Mouse (Mus musculus) embryo, embryonic 9.5 days (tissue): ENCODE data around the gene Dusp3.

Experiments
- DNase-seq: peaks from one replicate; pipeline ENCODE4 v3.0.0-alpha.2; 2017; ENCODE audit errors: extremely low spot score

Gene Dusp3

DNA sequence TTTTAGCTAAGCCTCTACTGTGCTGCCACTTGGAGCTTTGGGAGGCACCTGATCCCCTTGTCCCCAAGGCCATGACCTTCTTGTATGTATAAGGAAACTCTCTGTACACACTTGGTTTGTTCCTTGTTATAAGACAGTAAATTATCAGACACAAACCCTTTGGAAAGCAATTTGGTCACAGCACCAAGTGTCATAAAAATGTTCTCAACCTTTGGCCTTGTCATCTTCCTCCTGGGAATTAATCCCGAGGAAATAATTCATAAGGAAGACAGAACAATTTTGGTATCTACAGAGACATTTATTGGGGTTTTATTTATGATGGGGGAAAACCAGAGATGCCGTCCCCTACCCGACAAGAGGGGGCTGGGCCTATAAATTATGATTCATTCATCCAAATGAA is 51.1 kb downstream of the Dusp3 start:
- no peak for DNase-seq

DNA sequence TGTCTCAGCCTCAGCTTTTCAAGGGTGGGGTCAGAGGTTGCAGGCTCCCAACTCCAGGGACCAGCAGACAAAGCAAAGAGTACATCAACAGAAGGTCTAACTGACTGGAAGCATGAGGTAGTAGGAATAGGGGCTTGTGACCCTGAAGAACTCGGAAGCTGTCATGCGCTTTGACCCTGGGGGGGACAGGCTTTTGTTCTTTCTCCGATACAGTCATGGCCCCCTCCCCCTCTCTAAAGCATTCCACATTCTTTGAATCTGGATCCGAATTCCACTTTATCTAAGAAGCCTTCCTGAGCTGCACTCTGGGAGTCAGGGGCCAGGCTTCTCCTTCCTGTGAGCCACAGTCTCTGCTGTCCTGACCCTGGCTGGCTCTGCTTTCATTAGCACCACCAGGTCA is 54.8 kb downstream of the Dusp3 start:
- DNase-seq, result no peak

- peak; percentile 56 for DNase-seq
Measured at GRCm38 (mm10) chr11:101928030-101928762, 58.6 kb downstream of the Dusp3 start.

GRCm38 (mm10) chr11:101926951-101927589 is 59.7 kb downstream of the Dusp3 start:
- no peak for DNase-seq

- DNase-seq, result no peak
Measured at GRCm38 (mm10) chr11:101925636-101926035, 61.2 kb downstream of the Dusp3 start.

DNA sequence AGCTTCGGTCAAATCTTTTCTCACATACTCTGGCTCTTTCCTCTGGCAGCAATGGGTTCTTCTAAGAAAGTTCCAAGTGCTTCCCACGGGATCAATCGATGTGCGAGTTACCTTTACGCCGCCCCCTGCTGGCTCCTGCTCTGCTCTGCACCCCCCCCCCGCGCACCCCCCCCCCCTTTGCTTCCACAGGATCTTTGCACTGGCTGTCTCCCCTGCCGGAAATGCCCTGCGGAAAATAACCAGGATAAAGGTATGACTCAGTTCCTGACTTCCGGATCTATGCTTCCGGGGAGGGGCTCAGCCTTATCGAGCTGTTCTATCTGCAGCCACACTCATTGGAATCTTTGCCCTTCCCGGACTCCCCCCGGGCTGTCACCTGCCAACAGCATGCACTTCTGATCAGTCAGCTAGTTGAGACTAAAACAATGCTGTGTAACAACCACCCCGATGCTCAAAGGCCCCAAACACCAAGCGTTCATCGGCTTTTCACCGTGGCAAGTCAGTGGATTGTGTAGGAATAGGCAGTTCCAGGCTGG is 62.3 kb downstream of the Dusp3 start:
- no peak for DNase-seq

DNA sequence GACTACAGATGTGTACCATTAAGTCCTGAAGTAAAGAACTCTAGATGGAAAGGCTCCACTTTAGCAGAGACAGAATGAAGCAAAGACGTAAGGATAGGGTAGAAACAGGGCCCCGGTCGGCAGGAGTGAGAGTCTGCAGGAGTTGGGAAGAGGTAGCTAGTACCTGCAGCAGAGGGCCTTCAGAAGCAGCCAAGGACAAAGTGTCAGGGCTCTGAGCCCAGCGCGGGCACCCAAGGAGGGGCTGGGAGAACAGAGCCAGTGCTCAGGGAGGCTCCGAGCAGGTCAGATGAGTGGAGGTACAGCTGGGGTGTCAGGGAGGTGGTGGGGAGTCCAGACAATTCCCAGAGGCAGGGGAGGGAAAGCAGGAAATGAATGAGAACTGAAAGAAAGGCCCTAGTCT is 62.8 kb downstream of the Dusp3 start:
- no peak for DNase-seq

- no peak for DNase-seq
Measured at GRCm38 (mm10) chr11:101921361-101921952, 65.4 kb downstream of the Dusp3 start.
